Mouse (Mus musculus) ES-E14 (cell line): ENCODE results near the gene Hc.

Source experiments
- CHD2 ChIP-seq: IDR thresholded peaks from 2 replicates; pipeline ENCODE4 v1.6.1; 2014; ENCODE audit warnings: mild to moderate bottlenecking, low read depth, low read length, inconsistent platforms
- ZNF384 ChIP-seq: IDR thresholded peaks from 2 replicates; pipeline ENCODE4 v1.6.1; 2012; ENCODE audit warnings: low read depth, low read length, inconsistent platforms

GRCm38 (mm10) chr2:35044956-35045355, 16.3 kb downstream of the Hc start:
- no peak for TF ChIP-seq ZNF384
- no peak for TF ChIP-seq CHD2
